Mouse (Mus musculus) CH12.LX (cell line): ENCODE results near the gene Cacna2d4. TPM values are rescaled to one million over a fixed set of nuclear protein-coding genes. Genes with fewer than 3 reads are reported as not detected.

ENCODE experiments used
- DNase-seq: peaks from one replicate; pipeline ENCODE4 v3.0.0-alpha.2; 2013; ENCODE audit errors: extremely low read depth
- H3K27ac ChIP-seq: 2 replicates; pipeline ENCODE4 v1.5.1; 2012; ENCODE audit warnings: low read depth, mild to moderate bottlenecking, control low read depth, moderate library complexity; ENCODE audit not compliant: insufficient read depth
- H3K27me3 ChIP-seq: replicated peaks from 2 replicates; pipeline ENCODE3; 2012; ENCODE audit warnings: inconsistent platforms
- H3K36me3 ChIP-seq, 2 experiments: replicated peaks in 1 of 2; 2 replicates each; pipeline versions ENCODE3 to v1.6.1; 2012; ENCODE audit warnings: inconsistent platforms in 1 of 2, low read length in 1 of 2, mild to moderate bottlenecking in 1 of 2, mixed read lengths in 1 of 2, moderate library complexity in 1 of 2; ENCODE audit not compliant: control insufficient read depth in 1 of 2, insufficient read depth in 1 of 2
- H3K4me1 ChIP-seq, 2 experiments: 2 replicates each; pipeline ENCODE4 v1.6.1; 2012; ENCODE audit warnings: inconsistent platforms in 1 of 2, moderate library complexity in 1 of 2; ENCODE audit not compliant: insufficient read depth in 2 of 2, control insufficient read depth in 1 of 2
- H3K4me2 ChIP-seq: 2 replicates; pipeline ENCODE4 v1.6.1; 2012; ENCODE audit warnings: low read depth, mild to moderate bottlenecking, control low read depth; ENCODE audit not compliant: poor library complexity, insufficient read depth, severe bottlenecking
- H3K4me3 ChIP-seq, 3 experiments: fragments of 150-350 bp in 1 of 3; sonication (generic) in 1 of 3; replicated peaks in 1 of 3; 2 replicates each; pipeline versions ENCODE3 to v1.5.1; 2011 to 2012; ENCODE audit warnings: low read depth in 2 of 3, low read length in 2 of 3, mild to moderate bottlenecking in 2 of 3, moderate library complexity in 2 of 3, control low read depth in 1 of 3, improper control_type of control experiment in 1 of 3, inconsistent platforms in 1 of 3, mixed read lengths in 1 of 3; ENCODE audit not compliant: poor library complexity in 1 of 3
- H3K79me2 ChIP-seq: replicated peaks from 2 replicates; pipeline ENCODE4 v1.6.1; 2012; ENCODE audit warnings: mild to moderate bottlenecking, moderate library complexity; ENCODE audit not compliant: control insufficient read depth, poor library complexity, insufficient read depth, severe bottlenecking; ENCODE audit errors: extremely low read depth
- H3K9ac ChIP-seq: 2 replicates; pipeline ENCODE4 v1.6.1; 2012; ENCODE audit warnings: low read depth, mild to moderate bottlenecking, control low read depth, moderate library complexity; ENCODE audit not compliant: insufficient read depth
- H3K9me3 ChIP-seq: replicated peaks from 2 replicates; pipeline ENCODE3; 2012; ENCODE audit warnings: low read length, inconsistent platforms, mixed read lengths
- BHLHE40 ChIP-seq: IDR thresholded peaks from 2 replicates; pipeline ENCODE4 v1.6.1; 2011; ENCODE audit warnings: mild to moderate bottlenecking, low read depth, low read length, improper control_type of control experiment
- ETS1 ChIP-seq: conservative IDR thresholded peaks from 2 replicates; pipeline ENCODE4 v1.6.1; 2012; ENCODE audit warnings: low read depth, mild to moderate bottlenecking, inconsistent platforms, low read length, improper control_type of control experiment, moderate library complexity
- KAT2A ChIP-seq: IDR thresholded peaks from 2 replicates; pipeline ENCODE4 v1.6.1; 2012; ENCODE audit warnings: low read length, improper control_type of control experiment, inconsistent platforms; ENCODE audit not compliant: insufficient replicate concordance
- MAZ ChIP-seq: IDR thresholded peaks from 2 replicates; pipeline ENCODE4 v1.6.1; 2012; ENCODE audit warnings: low read depth, mild to moderate bottlenecking, inconsistent platforms, low read length, improper control_type of control experiment, moderate library complexity
- MEF2A ChIP-seq: IDR thresholded peaks from 2 replicates; pipeline ENCODE4 v1.6.1; 2014; ENCODE audit warnings: low read depth, mild to moderate bottlenecking, inconsistent platforms, low read length, improper control_type of control experiment, borderline replicate concordance
- TBP ChIP-seq: conservative IDR thresholded peaks from 2 replicates; pipeline ENCODE4 v1.6.1; 2011; ENCODE audit warnings: low read depth, low read length, improper control_type of control experiment
- USF2 ChIP-seq: conservative IDR thresholded peaks from 2 replicates; pipeline ENCODE4 v1.6.1; 2011; ENCODE audit warnings: low read depth, low read length, improper control_type of control experiment
- ZC3H11A ChIP-seq: IDR thresholded peaks from 2 replicates; pipeline ENCODE4 v1.6.1; 2012; ENCODE audit warnings: low read depth, mild to moderate bottlenecking, inconsistent platforms, low read length, improper control_type of control experiment
- ZNF384 ChIP-seq: IDR thresholded peaks from 2 replicates; pipeline ENCODE4 v1.6.1; 2012; ENCODE audit warnings: low read depth, low read length, improper control_type of control experiment, inconsistent platforms
- dilution Hi-C: fragments of 300-500 bp; cut with MboI; formaldehyde crosslinking; loops from 2 replicates; pipeline ENCODE4 v1.14.3; 2020; ENCODE audit warnings: low sequenced_read_pairs; ENCODE audit not compliant: extremely low pct_unique_long_range_greater_than_20kb, extremely low pct_ligation_motif_present
- in situ Hi-C: fragments of 300-500 bp; cut with MboI; formaldehyde crosslinking; loops from 3 replicates; pipeline ENCODE4 v1.14.3; 2019; ENCODE audit warnings: low sequenced_read_pairs, low pct_ligation_motif_present, low pct_unique_long_range_greater_than_20kb, mixed read lengths
- polyA plus RNA-seq: library from polyadenylated mRNA; unstranded; fragments of >175 nt; gene quantifications from 2 replicates; pipeline ENCODE4 v1.2.1, GENCODE M21; 2012; ENCODE audit warnings: low read depth; ENCODE audit not compliant: insufficient read length
- total RNA-seq, 2 experiments: library from RNA; depleted of rRNA; stranded (reverse); fragments of 300-350 nt in 1 of 2; fragments of >200 nt in 1 of 2; gene quantifications; 2 replicates each; pipeline ENCODE4 v1.2.3; 2012 to 2014

The Cacna2d4 gene
- total and polyA plus RNA-seq, 3 experiments, result 0.08 to 0.64 (median 0.44) TPM

- TF ChIP-seq BHLHE40, result peak; percentile 32; the same call in 1 of the 2 replicates
- TF ChIP-seq TBP, result no peak
- peak; percentile 68 for TF ChIP-seq MEF2A
These were observed 159.3 kb downstream of the Cacna2d4 start (continued) for GRCm38 (mm10) chr6:119395421-119396308.

GRCm38 (mm10) chr6:119396309-119396634 lies 159.9 kb downstream of the Cacna2d4 start:
- peak overlapping the region; percentile 51 for H3K27ac ChIP-seq
- H3K27me3 ChIP-seq, result no peaks in the 10 kb centered on the region
- peaks cover 6 to 26% of the 10 kb centered on the region in 2 experiments for H3K4me1 ChIP-seq
- peak overlapping the region; percentile 90; the same call in 1 of the 2 replicates for H3K4me2 ChIP-seq
- in situ Hi-C loops, result loop anchor here (10.0 kb wide), 1 partner anchor 49 kb away; no protein-coding TSS in a partner anchor
- peak; percentile 62 for DNase-seq
- H3K4me3 ChIP-seq, result no peak overlapping the region
- TF ChIP-seq BHLHE40 (peak; percentile 57), MAZ (0 out of 2 replicates have a peak, but pooled peaks have one; percentile 2), TBP (no peak), ETS1 (peak; percentile 30; the same call in 1 of the 2 replicates)
- dilution Hi-C loops, result no loop called here
- H3K36me3 ChIP-seq, result no peaks in the 10 kb centered on the region
- peaks cover 4% of the 10 kb centered on the region for H3K9me3 ChIP-seq
- no peak overlapping the region for H3K9ac ChIP-seq
- no peaks in the 10 kb centered on the region for H3K79me2 ChIP-seq

GRCm38 (mm10) chr6:119399371-119399770 lies 163.0 kb downstream of the Cacna2d4 start:
- TF ChIP-seq ZNF384 (no peak), USF2 (no peak), ZC3H11A (no peak), KAT2A (no peak)
- TF ChIP-seq, all 38 proteins: peak for 0
- Histone ChIP-seq H3K4me1 (peaks cover 6 to 43% of the 10 kb centered on the region in 2 experiments), H3K9me3 (peaks cover 4% of the 10 kb centered on the region), H3K27ac (no peak overlapping the region), H3K36me3 (no peaks in the 10 kb centered on the region), H3K9ac (no peak overlapping the region), H3K4me3 (no peak overlapping the region), H3K79me2 (no peaks in the 10 kb centered on the region), H3K4me2 (no peak overlapping the region), H3K27me3 (no peaks in the 10 kb centered on the region)
- in situ Hi-C loops, result loop anchor here (10.0 kb wide), 1 partner anchor 45 kb away; no protein-coding TSS in a partner anchor
- dilution Hi-C loops, result no loop called here
- no peak for DNase-seq
